Mouse (Mus musculus): ENCODE measurements at regions not wholly inside any gene's neighbourhood (a gene's known extent, or its start where the extent isn't known, plus 50 kb on each side); places are given as distances from the start of the nearest gene placed in this dataset.

DNA sequence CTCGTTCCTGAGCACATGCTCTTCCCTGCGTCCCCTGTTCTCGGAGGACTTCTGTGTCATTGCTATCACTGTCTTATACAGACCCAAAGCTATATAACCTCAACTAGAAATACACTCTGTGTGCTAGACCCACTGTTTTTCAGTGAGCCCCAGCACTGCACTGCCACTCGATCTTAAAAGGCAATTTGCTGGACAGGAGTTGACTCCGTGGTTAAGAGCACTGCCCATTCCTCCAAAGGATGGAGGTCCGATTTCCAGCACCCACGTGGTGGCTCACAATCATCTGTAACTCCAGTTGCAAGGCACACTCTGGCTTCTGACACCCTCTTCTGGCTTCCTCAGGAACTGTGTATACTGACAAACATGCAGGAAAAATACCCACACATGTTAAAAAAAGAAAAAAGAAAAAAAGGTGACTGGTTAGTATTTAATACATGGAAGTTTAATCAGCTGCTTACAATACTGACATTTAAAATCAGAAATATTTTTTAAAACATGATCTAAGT, 188.3 kb upstream of the Mkln1 start:
- ATAC-seq (replicated peaks; ENCODE audit: extremely low read depth, insufficient read depth, low FRiP score): no peak
- Histone ChIP-seq H3K4me3 (ENCODE audit: low read length) (no peak overlapping the region), H3K36me3 (ENCODE audit: control insufficient read depth, insufficient read depth) (no peaks in the 10 kb centered on the region), H3K4me1 (ENCODE audit: control insufficient read depth, insufficient read depth, low read length) (no peaks in the 10 kb centered on the region), H3K4me2 (ENCODE audit: low read depth, low read length) (no peak overlapping the region), H3K9me3 (replicated peaks; ENCODE audit: control insufficient read depth, low read length) (no peaks in the 10 kb centered on the region), H3K9ac (ENCODE audit: low read length) (no peak overlapping the region), H3K27me3 (ENCODE audit: control insufficient read depth, insufficient read depth, low read length) (no peaks in the 10 kb centered on the region; the same call in 1 of the 2 replicates), H3K27ac (ENCODE audit: low read length) (no peak overlapping the region)
- WGBS: 77% methylated on average over 7 of the region's 7 CpGs

DNA sequence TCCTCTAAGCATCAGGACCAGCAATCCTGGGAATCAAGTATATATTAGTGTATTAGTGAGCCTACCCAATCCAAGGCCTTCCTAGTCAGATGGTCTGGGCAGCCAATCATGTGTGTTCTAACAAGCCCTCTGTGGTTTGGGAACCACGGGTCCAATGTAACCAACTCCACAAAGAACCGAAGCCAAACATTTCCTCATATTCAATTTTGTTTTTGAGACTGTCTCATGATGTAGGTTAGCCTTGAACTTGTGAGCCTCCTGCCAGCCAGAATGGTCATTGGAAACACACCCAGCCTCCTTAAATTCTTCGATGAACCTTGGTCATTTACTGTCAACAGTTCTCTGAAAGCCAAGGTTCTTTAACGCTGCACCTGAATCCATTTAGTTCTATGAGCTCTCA, 187.4 kb upstream of the Mkln1 start:
- Histone ChIP-seq H3K36me3 (ENCODE audit: control insufficient read depth, insufficient read depth) (no peaks in the 10 kb centered on the region), H3K4me1 (ENCODE audit: control insufficient read depth, insufficient read depth, low read length) (no peaks in the 10 kb centered on the region; the same call in 1 of the 2 replicates), H3K27me3 (ENCODE audit: control insufficient read depth, insufficient read depth, low read length) (peaks cover 5% of the 10 kb centered on the region), H3K27ac (ENCODE audit: low read length) (no peak overlapping the region), H3K9ac (ENCODE audit: low read length) (no peak overlapping the region), H3K4me3 (ENCODE audit: low read length) (no peak overlapping the region), H3K9me3 (replicated peaks; ENCODE audit: control insufficient read depth, low read length) (no peaks in the 10 kb centered on the region), H3K4me2 (ENCODE audit: low read depth, low read length) (no peak overlapping the region)
- WGBS: 83% methylated on average over 4 of the region's 4 CpGs
- ATAC-seq (replicated peaks; ENCODE audit: extremely low read depth, insufficient read depth, low FRiP score): no peak

DNA sequence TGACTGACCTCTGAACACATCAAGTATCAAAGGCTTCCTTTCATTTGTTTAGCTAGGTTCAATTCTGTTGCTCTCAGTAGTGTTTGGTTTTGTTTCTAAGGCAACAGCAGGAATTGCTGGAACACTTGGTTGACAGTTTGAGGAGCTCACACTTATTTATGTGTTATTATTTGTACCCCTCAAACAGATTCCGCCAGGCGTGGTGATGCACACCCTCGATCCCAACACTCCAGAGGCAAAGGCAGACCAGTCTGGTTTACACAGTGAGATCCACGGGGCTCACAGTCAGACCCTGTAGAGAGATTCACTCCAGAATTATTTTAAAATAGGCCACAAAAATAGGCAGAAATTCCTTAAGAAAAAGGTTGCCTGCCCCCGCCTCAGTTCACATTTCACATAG, 186.9 kb upstream of the Mkln1 start:
- no peak overlapping the region for H3K4me3 ChIP-seq (ENCODE audit: low read length)
- no peaks in the 10 kb centered on the region; the same call in 1 of the 2 replicates for H3K4me1 ChIP-seq (ENCODE audit: control insufficient read depth, insufficient read depth, low read length)
- no peaks in the 10 kb centered on the region for H3K9me3 ChIP-seq (replicated peaks; ENCODE audit: control insufficient read depth, low read length)
- peaks cover 5% of the 10 kb centered on the region for H3K27me3 ChIP-seq (ENCODE audit: control insufficient read depth, insufficient read depth, low read length)
- H3K4me2 ChIP-seq (ENCODE audit: low read depth, low read length): no peak overlapping the region
- no peaks in the 10 kb centered on the region for H3K36me3 ChIP-seq (ENCODE audit: control insufficient read depth, insufficient read depth)
- no peak overlapping the region for H3K27ac ChIP-seq (ENCODE audit: low read length)
- ATAC-seq (replicated peaks; ENCODE audit: extremely low read depth, insufficient read depth, low FRiP score): no peak
- H3K9ac ChIP-seq (ENCODE audit: low read length): no peak overlapping the region
- 77% methylated on average over 5 of the region's 5 CpGs for WGBS

DNA sequence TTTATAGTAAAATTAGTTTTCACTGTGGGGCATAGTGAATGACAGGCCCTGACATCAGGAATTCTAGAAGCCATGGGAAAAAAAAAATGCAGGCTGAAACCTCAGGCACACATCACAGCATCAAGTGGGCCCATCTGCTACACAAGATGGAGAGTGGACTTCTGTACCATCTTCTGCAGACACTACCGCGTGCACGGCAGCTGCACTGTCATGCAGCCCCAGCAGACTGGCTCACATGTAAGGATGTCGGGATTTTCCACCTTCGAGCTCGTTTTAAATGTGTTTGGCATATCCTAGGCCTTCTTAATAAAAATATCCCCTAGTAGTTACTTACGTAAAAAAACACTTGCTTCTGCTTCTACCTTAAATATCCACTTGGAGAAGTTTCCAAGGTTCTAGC, 186.5 kb upstream of the Mkln1 start:
- no peak for ATAC-seq (replicated peaks; ENCODE audit: extremely low read depth, insufficient read depth, low FRiP score)
- Histone ChIP-seq H3K36me3 (ENCODE audit: control insufficient read depth, insufficient read depth) (no peaks in the 10 kb centered on the region), H3K27ac (ENCODE audit: low read length) (no peak overlapping the region), H3K4me2 (ENCODE audit: low read depth, low read length) (no peak overlapping the region), H3K4me1 (ENCODE audit: control insufficient read depth, insufficient read depth, low read length) (peaks cover 3% of the 10 kb centered on the region), H3K9ac (ENCODE audit: low read length) (no peak overlapping the region), H3K27me3 (ENCODE audit: control insufficient read depth, insufficient read depth, low read length) (peaks cover 5% of the 10 kb centered on the region), H3K4me3 (ENCODE audit: low read length) (no peak overlapping the region), H3K9me3 (replicated peaks; ENCODE audit: control insufficient read depth, low read length) (no peaks in the 10 kb centered on the region)
- 87% methylated on average over 7 of the region's 7 CpGs for WGBS

DNA sequence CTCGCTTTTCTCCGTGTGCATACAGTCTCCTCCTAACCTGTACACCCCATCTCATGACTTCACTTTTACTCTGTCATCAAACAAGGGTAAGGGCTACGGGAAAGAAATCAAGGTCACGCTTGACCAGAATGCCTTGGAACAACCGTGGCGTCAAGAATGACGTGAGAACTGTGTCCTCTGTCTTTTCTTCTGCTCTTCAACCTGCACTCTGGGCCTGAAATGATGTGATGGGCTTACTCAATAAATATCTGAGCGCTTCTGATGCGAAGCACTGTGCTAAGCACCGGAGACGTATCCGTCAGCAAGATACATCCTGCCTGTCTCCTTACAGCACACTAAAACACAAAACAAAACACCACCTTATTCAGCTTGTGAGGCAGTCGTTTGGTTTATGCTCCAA, 185.8 kb upstream of the Mkln1 start:
- peaks cover 5% of the 10 kb centered on the region for H3K27me3 ChIP-seq (ENCODE audit: control insufficient read depth, insufficient read depth, low read length)
- H3K4me2 ChIP-seq (ENCODE audit: low read depth, low read length): no peak overlapping the region
- H3K9me3 ChIP-seq (replicated peaks; ENCODE audit: control insufficient read depth, low read length): no peaks in the 10 kb centered on the region
- H3K4me1 ChIP-seq (ENCODE audit: control insufficient read depth, insufficient read depth, low read length): peaks cover 5% of the 10 kb centered on the region
- no peak overlapping the region for H3K9ac ChIP-seq (ENCODE audit: low read length)
- 82% methylated on average over 13 of the region's 13 CpGs for WGBS
- H3K4me3 ChIP-seq (ENCODE audit: low read length): no peak overlapping the region
- H3K36me3 ChIP-seq (ENCODE audit: control insufficient read depth, insufficient read depth): no peaks in the 10 kb centered on the region
- H3K27ac ChIP-seq (ENCODE audit: low read length): no peak overlapping the region
- no peak for ATAC-seq (replicated peaks; ENCODE audit: extremely low read depth, insufficient read depth, low FRiP score)

DNA sequence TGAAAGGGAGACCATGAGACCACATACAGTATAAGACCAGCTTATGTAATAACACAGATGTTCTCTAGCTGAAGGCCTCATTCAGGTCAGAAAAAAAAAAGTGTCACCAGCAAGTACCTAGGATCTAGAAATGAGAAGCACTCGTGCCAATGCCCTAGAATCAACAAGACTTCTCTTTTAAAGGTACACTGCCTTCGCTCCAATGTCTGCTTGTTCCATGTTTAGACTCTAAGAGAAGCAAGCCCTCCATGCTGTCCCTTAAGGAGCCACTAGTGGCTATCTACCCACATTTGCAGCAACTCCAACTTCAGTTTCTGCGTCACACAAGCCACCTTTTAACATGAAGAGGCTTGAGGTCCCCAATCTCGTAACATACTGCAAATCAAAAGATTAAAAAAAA, 185.4 kb upstream of the Mkln1 start:
- H3K4me2 ChIP-seq (ENCODE audit: low read depth, low read length): no peak overlapping the region
- peaks cover 5% of the 10 kb centered on the region for H3K4me1 ChIP-seq (ENCODE audit: control insufficient read depth, insufficient read depth, low read length)
- H3K27me3 ChIP-seq (ENCODE audit: control insufficient read depth, insufficient read depth, low read length): peaks cover 5% of the 10 kb centered on the region
- H3K9ac ChIP-seq (ENCODE audit: low read length): no peak overlapping the region
- no peaks in the 10 kb centered on the region for H3K36me3 ChIP-seq (ENCODE audit: control insufficient read depth, insufficient read depth)
- no peak overlapping the region for H3K27ac ChIP-seq (ENCODE audit: low read length)
- 73% methylated on average over 4 of the region's 4 CpGs for WGBS
- H3K4me3 ChIP-seq (ENCODE audit: low read length): no peak overlapping the region
- H3K9me3 ChIP-seq (replicated peaks; ENCODE audit: control insufficient read depth, low read length): no peaks in the 10 kb centered on the region
- no peak for ATAC-seq (replicated peaks; ENCODE audit: extremely low read depth, insufficient read depth, low FRiP score)

DNA sequence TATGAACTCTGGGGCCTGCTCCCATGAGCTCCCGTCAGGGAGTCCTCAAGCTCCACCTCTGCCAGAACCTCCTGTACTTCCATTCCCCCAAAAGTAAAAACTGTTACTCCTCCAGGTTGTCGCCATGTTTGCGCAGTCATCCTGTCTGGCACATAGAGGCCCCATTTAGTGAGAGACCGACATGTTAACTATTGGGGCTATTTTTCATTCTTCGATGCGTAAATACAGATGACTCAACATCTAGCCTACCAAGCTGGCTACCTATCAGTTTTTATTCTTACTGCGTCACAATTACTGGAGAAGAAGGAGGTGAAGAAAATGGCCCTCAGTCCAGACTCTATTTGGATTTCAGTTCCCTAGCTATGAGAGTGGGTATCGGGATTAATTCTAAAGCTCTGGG, 182.9 kb upstream of the Mkln1 start:
- ATAC-seq (replicated peaks; ENCODE audit: extremely low read depth, insufficient read depth, low FRiP score): no peak
- Histone ChIP-seq H3K27ac (ENCODE audit: low read length) (no peak overlapping the region), H3K9me3 (replicated peaks; ENCODE audit: control insufficient read depth, low read length) (no peaks in the 10 kb centered on the region), H3K4me3 (ENCODE audit: low read length) (peak overlapping the region; percentile 81), H3K4me1 (ENCODE audit: control insufficient read depth, insufficient read depth, low read length) (peaks cover 12% of the 10 kb centered on the region), H3K4me2 (ENCODE audit: low read depth, low read length) (peak overlapping the region; percentile 100), H3K9ac (ENCODE audit: low read length) (no peak overlapping the region; the same call in 1 of the 2 replicates), H3K27me3 (ENCODE audit: control insufficient read depth, insufficient read depth, low read length) (peaks cover 20% of the 10 kb centered on the region), H3K36me3 (ENCODE audit: control insufficient read depth, insufficient read depth) (no peaks in the 10 kb centered on the region)
- 83% methylated on average over 8 of the region's 8 CpGs for WGBS

DNA sequence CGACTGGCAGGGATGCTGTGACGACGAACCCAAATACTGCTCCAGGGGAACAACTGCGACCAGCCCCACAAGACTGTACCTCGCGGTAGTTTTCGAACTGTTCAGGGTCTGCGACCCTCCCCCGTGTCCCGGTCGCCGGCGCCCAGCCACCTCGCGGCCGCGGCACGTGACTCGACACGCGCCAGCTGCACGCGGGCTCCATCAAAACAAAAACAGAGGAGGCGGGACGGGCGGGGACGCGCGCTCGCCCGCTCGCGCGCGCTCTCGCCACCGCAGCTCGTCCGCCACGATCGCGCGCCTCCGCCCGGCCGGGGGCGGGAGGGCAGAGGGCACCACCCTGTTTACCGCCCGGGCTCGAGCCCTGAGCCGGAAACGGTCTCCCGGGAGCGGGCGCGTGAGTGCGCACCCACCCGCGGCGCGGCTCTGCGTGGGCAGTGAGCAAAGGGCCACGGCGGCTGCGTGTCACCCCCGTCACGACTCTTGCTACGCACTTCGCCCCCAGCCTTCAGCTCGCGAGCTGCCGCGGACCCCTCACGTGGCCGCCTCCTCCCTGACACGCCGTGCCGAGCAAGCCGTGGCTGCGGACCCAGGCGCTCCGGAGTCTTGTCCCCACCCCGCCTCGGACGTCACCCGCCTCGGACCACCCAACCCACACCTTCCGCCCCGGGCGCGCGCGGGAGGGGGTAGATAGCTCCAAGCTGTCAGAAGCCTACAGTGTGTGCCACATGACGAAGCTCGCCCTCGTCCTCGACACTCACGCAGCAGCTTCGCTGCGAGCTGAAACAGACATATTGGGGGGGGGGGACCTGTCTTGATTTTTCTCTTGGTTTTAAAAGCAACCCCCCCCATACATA, 182.1 kb upstream of the Mkln1 start:
- H3K4me3 ChIP-seq (ENCODE audit: low read length): peak overlapping the region; percentile 81
- H3K4me2 ChIP-seq (ENCODE audit: low read depth, low read length): peak overlapping the region; percentile 100
- H3K36me3 ChIP-seq (ENCODE audit: control insufficient read depth, insufficient read depth): no peaks in the 10 kb centered on the region
- under 1% methylated on average over 99 of the region's 100 CpGs for WGBS
- H3K27me3 ChIP-seq (ENCODE audit: control insufficient read depth, insufficient read depth, low read length): peaks cover 24% of the 10 kb centered on the region
- no peak overlapping the region for H3K27ac ChIP-seq (ENCODE audit: low read length)
- H3K4me1 ChIP-seq (ENCODE audit: control insufficient read depth, insufficient read depth, low read length): peaks cover 12% of the 10 kb centered on the region
- no peaks in the 10 kb centered on the region for H3K9me3 ChIP-seq (replicated peaks; ENCODE audit: control insufficient read depth, low read length)
- H3K9ac ChIP-seq (ENCODE audit: low read length): peak overlapping the region; percentile 73
- peak; percentile 74 for ATAC-seq (replicated peaks; ENCODE audit: extremely low read depth, insufficient read depth, low FRiP score)

DNA sequence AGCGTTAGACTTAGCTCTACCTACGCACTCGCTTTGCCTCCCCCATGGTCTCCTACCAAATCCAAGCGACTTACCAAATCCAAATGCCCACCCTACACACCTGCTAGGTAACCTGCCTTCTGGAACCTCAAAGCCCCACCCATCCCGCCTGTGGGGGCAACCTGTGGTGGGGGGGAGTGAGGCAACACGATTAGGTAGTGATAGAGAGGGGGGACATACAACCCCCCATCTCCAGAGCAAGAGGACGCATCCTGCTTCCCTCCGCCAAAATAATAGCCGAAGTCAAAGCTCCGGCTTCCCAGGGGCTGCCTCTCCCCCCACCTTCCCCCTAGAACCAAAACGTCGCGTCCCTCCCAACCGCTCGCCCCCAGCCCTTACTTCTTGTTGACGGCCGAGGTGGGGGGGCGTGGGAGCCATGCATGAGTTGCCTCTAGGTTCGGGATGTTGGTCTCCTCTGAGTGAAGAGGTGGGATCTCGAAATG, 181.4 kb upstream of the Mkln1 start:
- Histone ChIP-seq H3K36me3 (ENCODE audit: control insufficient read depth, insufficient read depth) (no peaks in the 10 kb centered on the region), H3K4me2 (ENCODE audit: low read depth, low read length) (peak overlapping the region; percentile 100), H3K27ac (ENCODE audit: low read length) (no peak overlapping the region), H3K27me3 (ENCODE audit: control insufficient read depth, insufficient read depth, low read length) (peaks cover 26% of the 10 kb centered on the region), H3K4me1 (ENCODE audit: control insufficient read depth, insufficient read depth, low read length) (peaks cover 12% of the 10 kb centered on the region), H3K9ac (ENCODE audit: low read length) (peak overlapping the region; percentile 73), H3K4me3 (ENCODE audit: low read length) (peak overlapping the region; percentile 81), H3K9me3 (replicated peaks; ENCODE audit: control insufficient read depth, low read length) (no peaks in the 10 kb centered on the region)
- peak; percentile 4; the same call in 1 of the 2 replicates for ATAC-seq (replicated peaks; ENCODE audit: extremely low read depth, insufficient read depth, low FRiP score)
- under 1% methylated on average over 20 of the region's 20 CpGs for WGBS

All from heart, embryonic 16.5 days (tissue).